Mouse (Mus musculus) liver, embryonic 11.5 days (tissue): ENCODE results near the gene Fam161a. TPM values are rescaled to one million over a fixed set of nuclear protein-coding genes. Genes with fewer than 3 reads are reported as not detected.

Experiments used
- ATAC-seq: fragments of 200-750 bp; cut with Nextera tagmentation; replicated peaks from 2 replicates; pipeline ENCODE4 v1.8.0; 2017; ENCODE audit warnings: moderate number of reproducible peaks, mild to moderate bottlenecking, moderate TSS enrichment, moderate library complexity; ENCODE audit not compliant: low FRiP score
- DNase-seq: peaks from one replicate; pipeline ENCODE4 v3.0.0-alpha.2; 2017; ENCODE audit warnings: low spot score
- H3K27ac ChIP-seq: fragments of 300-500 bp; sonication (generic); 2 replicates; pipeline ENCODE4 v1.5.1; 2014; ENCODE audit warnings: mild to moderate bottlenecking, low read depth, low read length, control low read depth
- H3K27me3 ChIP-seq: fragments of 300-500 bp; sonication (generic); replicated peaks from 2 replicates; pipeline ENCODE4 v1.6.1; 2014; ENCODE audit warnings: low read length, mixed read lengths; ENCODE audit not compliant: control insufficient read depth, insufficient read depth
- H3K36me3 ChIP-seq: fragments of 300-500 bp; sonication (generic); 2 replicates; pipeline ENCODE4 v1.6.1; 2014; ENCODE audit warnings: mild to moderate bottlenecking, low read length, moderate library complexity, mixed read lengths; ENCODE audit not compliant: control insufficient read depth, insufficient read depth
- H3K4me1 ChIP-seq: fragments of 300-500 bp; sonication (generic); replicated peaks from 2 replicates; pipeline ENCODE4 v1.6.1; 2014; ENCODE audit warnings: low read length, mixed read lengths; ENCODE audit not compliant: control insufficient read depth, insufficient read depth
- H3K4me2 ChIP-seq: fragments of 300-500 bp; sonication (generic); 2 replicates; pipeline ENCODE4 v1.6.1; 2014; ENCODE audit warnings: mild to moderate bottlenecking, control low read depth, moderate library complexity
- H3K4me3 ChIP-seq: fragments of 300-500 bp; sonication (generic); 2 replicates; pipeline ENCODE4 v1.5.1; 2014; ENCODE audit warnings: low read depth, low read length, control low read depth
- H3K9ac ChIP-seq: fragments of 300-500 bp; sonication (generic); 2 replicates; pipeline ENCODE4 v1.6.1; 2014; ENCODE audit warnings: low read depth, low read length, control low read depth
- H3K9me3 ChIP-seq: fragments of 300-500 bp; sonication (generic); 2 replicates; pipeline ENCODE4 v1.6.1; 2016; ENCODE audit warnings: low read length, inconsistent platforms, mixed read lengths; ENCODE audit not compliant: control insufficient read depth
- WGBS: fragments of 180-500 bp; shearing (Covaris S2); extraction: QIAGEN DNeasy Blood & Tissue Kit; methylation state at CpG from one replicate; pipeline ENCODE4 v1.1.7; 2014; 5-methylcytosine and 5-hydroxymethylcytosine counted together
- polyA plus RNA-seq: library from polyadenylated mRNA; unstranded; fragments of >200 nt; fragmentation: Nextera tagmentation; extraction: Ambion mirVana; gene quantifications from 2 replicates; pipeline ENCODE4 v1.2.1, GENCODE M21; 2014

Fam161a gene
- polyA plus RNA-seq, 1 experiment from 2014 or later = 1.1 TPM

DNA sequence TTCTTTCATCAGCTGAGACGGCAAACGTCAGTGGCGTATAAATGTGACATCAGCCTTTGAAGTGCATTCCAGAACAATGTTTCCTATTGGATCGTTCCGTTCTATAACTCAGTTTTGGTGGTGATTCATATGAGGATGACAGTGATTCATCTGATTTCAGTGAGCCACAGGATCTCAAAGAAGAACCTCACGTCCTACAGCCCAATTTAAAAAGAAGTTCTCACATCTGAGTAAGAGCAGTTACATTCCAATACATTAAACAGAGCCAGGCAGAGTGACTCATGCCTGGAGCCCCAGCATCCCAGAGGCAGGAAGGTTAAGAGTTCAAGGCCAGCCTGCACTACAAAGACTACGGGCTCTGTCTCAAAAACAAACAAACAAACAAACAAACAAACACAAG is 67.5 kb downstream of the Fam161a start:
- Histone ChIP-seq H3K4me3 (no peak overlapping the region), H3K36me3 (no peaks in the 10 kb centered on the region), H3K9ac (no peak overlapping the region), H3K4me2 (no peak overlapping the region), H3K9me3 (no peaks in the 10 kb centered on the region), H3K27ac (no peak overlapping the region), H3K4me1 (no peaks in the 10 kb centered on the region), H3K27me3 (no peaks in the 10 kb centered on the region)
- no peak for DNase-seq
- 78% methylated on average over 7 of the region's 7 CpGs for WGBS
- no peak for ATAC-seq

DNA sequence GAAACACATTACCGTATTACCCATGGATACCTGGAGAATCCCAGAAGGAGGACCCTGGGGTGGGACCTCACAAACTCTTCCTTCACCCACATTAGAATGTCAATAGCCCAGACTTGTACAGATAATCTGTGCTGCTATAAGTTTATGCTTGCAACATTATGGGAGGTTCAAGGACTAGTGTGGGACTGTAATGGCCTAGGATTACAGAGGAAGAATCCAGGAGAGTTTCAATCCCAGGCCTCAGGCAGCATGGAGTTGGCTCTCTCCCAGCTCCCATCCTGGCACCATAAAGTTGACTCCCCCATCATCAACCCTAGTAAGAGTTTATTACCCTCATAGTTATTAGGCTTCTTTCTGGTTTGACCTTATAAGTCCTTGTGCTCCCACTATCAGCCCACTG is 71.2 kb downstream of the Fam161a start:
- Histone ChIP-seq H3K4me2 (no peak overlapping the region), H3K36me3 (no peaks in the 10 kb centered on the region), H3K9me3 (no peaks in the 10 kb centered on the region), H3K4me1 (no peaks in the 10 kb centered on the region), H3K27me3 (no peaks in the 10 kb centered on the region), H3K9ac (no peak overlapping the region), H3K27ac (no peak overlapping the region), H3K4me3 (no peak overlapping the region)
- DNase-seq (no peak), ATAC-seq (no peak)
- WGBS = 89% methylated on average over 1 of the region's 1 CpGs

Other genes starting within 250 kb of the Fam161a start
- 3.9 and 6.6 TPM in 2 replicates for gene B3gnt2, start 146.6 kb upstream of the Fam161a start, polyA plus RNA-seq
- gene Zrsr1, start 35.5 kb upstream of the Fam161a start, polyA plus RNA-seq = 1.7 and 2.1 TPM in 2 replicates
- 17.7 and 20.0 TPM in 2 replicates for gene Gm28048, start 25.4 kb upstream of the Fam161a start, polyA plus RNA-seq
- gene Commd1, start 25.1 kb upstream of the Fam161a start, polyA plus RNA-seq = 331 and 333 TPM in 2 replicates
- gene Cct4, start 17.0 kb upstream of the Fam161a start, polyA plus RNA-seq = 399 and 436 TPM in 2 replicates
- gene Xpo1, start 248.5 kb downstream of the Fam161a start, polyA plus RNA-seq = 118 and 131 TPM in 2 replicates